Mouse (Mus musculus) gastrocnemius, postnatal 36 days (tissue): ENCODE data around the gene Mef2d. TPM values are rescaled to one million over a fixed set of nuclear protein-coding genes. Genes with fewer than 3 reads are reported as not detected.

ENCODE experiments used
- microRNA-seq, 2 experiments: library from miRNA; unstranded; fragments of <30 nt; microRNA quantifications; one replicate each; pipeline ENCODE4 v1.2.0; 2021
- total RNA-seq, 2 experiments: library from RNA; stranded (reverse); gene quantifications; 2 replicates each; pipeline ENCODE4 v1.2.3; 2021

Mef2d gene
- total RNA-seq, 2 experiments from 2014 or later, result 156 to 174 TPM

Small RNAs within 50 kb of the gene (microRNA-seq; reads per million reads assigned to microRNA genes)
- gene Gm25641, result 0 reads per million in 2 experiments
- 0 reads per million in 2 experiments for gene Mir3093
- 0 reads per million in 2 experiments for gene Mir9-1

Other genes with a start within 250 kb of the Mef2d start
- 100 to 1,000 TPM; 183 to 199 TPM for gene Hdgf, start 236.1 kb upstream of the Mef2d start, total RNA-seq
- gene Mrpl24, start 222.9 kb upstream of the Mef2d start, total RNA-seq, result 10 to 100 TPM; 36.7 to 42.3 TPM
- gene Isg20l2, start 212.1 kb upstream of the Mef2d start, total RNA-seq, result 1 to 10 TPM; 6.2 to 8.0 TPM
- 1 to 10 TPM; 3.0 to 4.1 TPM for gene Rrnad1, start 211.7 kb upstream of the Mef2d start, total RNA-seq
- under 1 TPM; 0.37 to 0.48 TPM for gene Crabp2, start 193.7 kb upstream of the Mef2d start, total RNA-seq
- 10 to 100 TPM; 15.4 to 20.5 TPM for gene Nes, start 171.3 kb upstream of the Mef2d start, total RNA-seq
- gene Bcan, start 142.1 kb upstream of the Mef2d start, total RNA-seq, result under 1 TPM; 0.08 to 0.17 TPM
- gene Hapln2, start 114.8 kb upstream of the Mef2d start, total RNA-seq, result under 1 TPM in 1 of 2 experiments, not detected in 1; 0.42 TPM
- 10 to 100 TPM; 16.0 to 17.1 TPM for gene Gpatch4, start 99.3 kb upstream of the Mef2d start, total RNA-seq
- 10 to 100 TPM; 36.3 to 37.9 TPM for gene Naxe, start 83.9 kb upstream of the Mef2d start, total RNA-seq
- not detected for gene Ttc24, start 64.1 kb upstream of the Mef2d start, total RNA-seq
- gene Iqgap3, start 60.4 kb upstream of the Mef2d start, total RNA-seq, result under 1 TPM; 0.64 TPM
- not detected for gene Rhbg, start 112.3 kb downstream of the Mef2d start, total RNA-seq
- under 1 TPM; 0.35 to 0.51 TPM for gene Gm38392, start 144.8 kb downstream of the Mef2d start, total RNA-seq
- gene Tsacc, start 154.6 kb downstream of the Mef2d start, total RNA-seq, result 1 to 10 TPM; 4.2 to 5.3 TPM
- 10 to 100 TPM; 85.5 to 97.0 TPM for gene Cct3, start 154.7 kb downstream of the Mef2d start, total RNA-seq
- gene Glmp, start 182.7 kb downstream of the Mef2d start, total RNA-seq, result 10 to 100 TPM; 34.5 to 45.4 TPM
- gene Tmem79, start 193.8 kb downstream of the Mef2d start, total RNA-seq, result 1 to 10 TPM; 2.0 to 2.4 TPM
- 10 to 100 TPM; 34.8 to 35.8 TPM for gene Smg5, start 193.9 kb downstream of the Mef2d start, total RNA-seq
- under 1 TPM; 0.26 to 0.42 TPM for gene Paqr6, start 222.2 kb downstream of the Mef2d start, total RNA-seq
- not detected for gene Bglap3, start 230.4 kb downstream of the Mef2d start, total RNA-seq
- not detected for gene Bglap2, start 236.3 kb downstream of the Mef2d start, total RNA-seq
- gene Bglap, start 242.1 kb downstream of the Mef2d start, total RNA-seq, result not detected